Mouse (Mus musculus) heart, postnatal 0 days (tissue): Measurements from ENCODE around the gene Ptpn13. TPM values are rescaled to one million over a fixed set of nuclear protein-coding genes. Genes with fewer than 3 reads are reported as not detected.

ENCODE experiments used
- ATAC-seq: fragments of 200-750 bp; cut with Nextera tagmentation; 2 replicates; pipeline ENCODE4 v1.8.0; 2017; ENCODE audit warnings: low read depth, moderate number of reproducible peaks, moderate library complexity; ENCODE audit not compliant: insufficient read depth
- DNase-seq: peaks from one replicate; pipeline ENCODE4 v3.0.0-alpha.2; 2016; ENCODE audit warnings: low spot score
- H3K27ac ChIP-seq: fragments of 300-500 bp; sonication (generic); 2 replicates; pipeline ENCODE4 v1.5.1; 2014; ENCODE audit warnings: low read depth, mild to moderate bottlenecking
- H3K27me3 ChIP-seq: fragments of 300-500 bp; sonication (generic); 2 replicates; pipeline ENCODE4 v1.6.1; 2014; ENCODE audit warnings: low read length, mixed read lengths; ENCODE audit not compliant: control insufficient read depth, insufficient read depth
- H3K36me3 ChIP-seq: fragments of 300-500 bp; sonication (generic); replicated peaks from 2 replicates; pipeline ENCODE4 v1.6.1; 2014; ENCODE audit warnings: low read length, mixed read lengths; ENCODE audit not compliant: control insufficient read depth, insufficient read depth
- H3K4me1 ChIP-seq: fragments of 300-500 bp; sonication (generic); 2 replicates; pipeline ENCODE4 v1.6.1; 2014; ENCODE audit warnings: antibody characterized with exemption; ENCODE audit not compliant: control insufficient read depth, insufficient read depth
- H3K4me2 ChIP-seq: fragments of 300-500 bp; sonication (generic); 2 replicates; pipeline ENCODE4 v1.6.1; 2014; ENCODE audit warnings: low read depth, mild to moderate bottlenecking, low read length, moderate library complexity
- H3K4me3 ChIP-seq: fragments of 300-500 bp; sonication (generic); 2 replicates; pipeline ENCODE4 v1.5.1; 2014; ENCODE audit warnings: low read depth, low read length
- H3K9ac ChIP-seq: fragments of 300-500 bp; sonication (generic); replicated peaks from 2 replicates; pipeline ENCODE4 v1.6.1; 2014; ENCODE audit warnings: low read depth, low read length, mixed read lengths
- H3K9me3 ChIP-seq: fragments of 300-500 bp; sonication (generic); replicated peaks from 2 replicates; pipeline ENCODE4 v1.6.1; 2016; ENCODE audit warnings: low read length; ENCODE audit not compliant: control insufficient read depth
- CTCF ChIP-seq: IDR thresholded peaks from 2 replicates; pipeline ENCODE4 v1.5.1; 2016; ENCODE audit warnings: antibody characterized with exemption, control low read depth, low read depth
- EP300 ChIP-seq: IDR thresholded peaks from 2 replicates; pipeline ENCODE4 v1.6.1; 2016; ENCODE audit warnings: antibody characterized with exemption, low read depth
- WGBS: fragments of 180-500 bp; shearing (Covaris S2); extraction: QIAGEN DNeasy Blood & Tissue Kit; methylation state at CpG from one replicate; pipeline ENCODE4 v1.1.7; 2014; 5-methylcytosine and 5-hydroxymethylcytosine counted together
- polyA plus RNA-seq: library from polyadenylated mRNA; unstranded; fragments of >200 nt; fragmentation: Nextera tagmentation; extraction: Ambion mirVana; gene quantifications from 2 replicates; pipeline ENCODE4 v1.2.1, GENCODE M21; 2015
- total RNA-seq: library from RNA; depleted of rRNA; stranded (reverse); fragments of >200 nt; gene quantifications from 2 replicates; pipeline ENCODE4 v1.2.3, GENCODE M21; 2014; ENCODE audit warnings: low replicate concordance

Gene Ptpn13
- total and polyA plus RNA-seq, 2 experiments from 2014 or later, result 2.3 to 14.3 TPM

DNA sequence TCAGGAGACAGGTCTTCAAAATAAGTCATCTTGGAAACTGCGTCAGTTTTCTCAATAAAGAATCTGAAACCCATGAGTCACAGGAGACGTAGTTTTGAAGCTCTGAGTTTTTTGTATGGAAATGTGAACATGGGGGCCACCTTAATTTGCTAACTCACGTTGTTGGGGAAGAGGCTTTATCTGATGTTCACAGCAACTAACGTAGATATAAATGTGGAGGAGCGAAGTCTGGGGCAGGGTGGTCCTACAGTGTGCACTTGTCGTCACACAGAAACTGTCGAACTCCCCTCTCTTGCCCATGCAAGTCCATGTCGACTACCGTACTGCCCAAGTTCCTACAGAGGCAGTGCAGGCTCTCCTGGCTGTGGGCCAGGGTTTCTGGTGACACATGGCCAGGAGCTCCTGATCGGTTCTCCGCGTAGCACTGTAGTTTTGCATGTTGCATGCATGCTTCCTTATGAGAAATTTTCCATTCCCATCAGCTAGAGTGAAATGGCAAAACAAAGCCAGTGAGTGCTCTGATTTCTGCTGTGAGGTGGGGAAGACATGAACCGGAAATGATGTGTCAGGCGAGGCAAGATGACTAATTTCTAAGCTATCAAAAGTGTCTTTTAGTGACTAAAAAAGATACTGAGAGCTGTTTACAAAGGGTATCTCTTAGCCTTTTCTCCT, 93.9 kb downstream of the Ptpn13 start:
- no peak overlapping the region for H3K9ac ChIP-seq
- DNase-seq (peak; percentile 48), ATAC-seq (peak; percentile 53; the same call in 1 of the 2 replicates)
- H3K27me3 ChIP-seq, result no peaks in the 10 kb centered on the region
- no peaks in the 10 kb centered on the region for H3K9me3 ChIP-seq
- 45% methylated on average over 14 of the region's 14 CpGs for WGBS
- no peak overlapping the region for H3K4me2 ChIP-seq
- H3K36me3 ChIP-seq, result 0 out of 2 replicates have a peak, but pooled peaks cover 4% of the 10 kb centered on the region
- TF ChIP-seq CTCF (no peak), EP300 (no peak)
- no peak overlapping the region for H3K27ac ChIP-seq
- no peaks in the 10 kb centered on the region for H3K4me1 ChIP-seq
- H3K4me3 ChIP-seq, result no peak overlapping the region

GRCm38 (mm10) chr5:103522371-103522770, 97.4 kb downstream of the Ptpn13 start:
- Histone ChIP-seq H3K4me2 (no peak overlapping the region), H3K36me3 (peaks cover 11% of the 10 kb centered on the region; the same call in 1 of the 2 replicates), H3K9ac (no peak overlapping the region), H3K27ac (no peak overlapping the region), H3K4me1 (no peaks in the 10 kb centered on the region), H3K4me3 (no peak overlapping the region), H3K27me3 (no peaks in the 10 kb centered on the region), H3K9me3 (no peaks in the 10 kb centered on the region)
- WGBS, result 50% methylated on average over 3 of the region's 3 CpGs
- no peak for TF ChIP-seq EP300
- TF ChIP-seq CTCF, result no peak
- DNase-seq, result no peak
- ATAC-seq, result no peak

- H3K27ac ChIP-seq, result no peak overlapping the region
- peaks cover 11% of the 10 kb centered on the region for H3K36me3 ChIP-seq
- no peaks in the 10 kb centered on the region for H3K4me1 ChIP-seq
- H3K4me3 ChIP-seq, result no peak overlapping the region
- no peak overlapping the region for H3K4me2 ChIP-seq
- ATAC-seq, result no peak
- no peak overlapping the region for H3K9ac ChIP-seq
- 77% methylated on average over 20 of the region's 20 CpGs for WGBS
- no peak for DNase-seq
- TF ChIP-seq EP300 (no peak), CTCF (no peak)
- H3K27me3 ChIP-seq, result no peaks in the 10 kb centered on the region
- no peaks in the 10 kb centered on the region for H3K9me3 ChIP-seq
These were observed 101.9 kb downstream of the Ptpn13 start for GRCm38 (mm10) chr5:103526668-103527436.

DNA sequence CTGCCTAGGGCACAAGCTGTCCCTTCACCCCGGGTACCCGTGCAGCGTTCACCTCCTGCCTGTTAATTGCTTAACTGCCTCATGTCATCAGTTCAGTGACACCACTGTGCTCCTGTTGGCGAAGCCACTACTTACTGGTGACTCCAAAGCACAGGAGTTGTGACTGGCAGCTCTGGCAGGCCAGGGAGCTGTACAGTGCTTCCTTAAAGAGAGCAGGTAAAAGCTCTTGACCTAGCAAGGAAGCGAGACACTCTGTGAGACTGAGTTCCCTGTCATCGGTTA, 102.4 kb downstream of the Ptpn13 start:
- DNase-seq, result peak; percentile 27
- peaks cover 11% of the 10 kb centered on the region for H3K36me3 ChIP-seq
- TF ChIP-seq CTCF (no peak), EP300 (no peak)
- no peak overlapping the region for H3K4me3 ChIP-seq
- 37% methylated on average over 6 of the region's 6 CpGs for WGBS
- no peaks in the 10 kb centered on the region for H3K9me3 ChIP-seq
- peak; percentile 90 for ATAC-seq
- H3K27me3 ChIP-seq, result no peaks in the 10 kb centered on the region
- no peaks in the 10 kb centered on the region for H3K4me1 ChIP-seq
- no peak overlapping the region for H3K9ac ChIP-seq
- no peak overlapping the region for H3K27ac ChIP-seq
- H3K4me2 ChIP-seq, result no peak overlapping the region

- no peak overlapping the region for H3K4me3 ChIP-seq
- no peak overlapping the region for H3K9ac ChIP-seq
- H3K36me3 ChIP-seq, result peaks cover 7% of the 10 kb centered on the region; the same call in 1 of the 2 replicates
- H3K27ac ChIP-seq, result no peak overlapping the region
- H3K9me3 ChIP-seq, result no peaks in the 10 kb centered on the region
- no peaks in the 10 kb centered on the region for H3K4me1 ChIP-seq
- DNase-seq (no peak), ATAC-seq (peak; percentile 20; the same call in 1 of the 2 replicates)
- 29% methylated on average over 9 of the region's 9 CpGs for WGBS
- TF ChIP-seq CTCF, result no peak
- TF ChIP-seq EP300, result no peak
- no peaks in the 10 kb centered on the region for H3K27me3 ChIP-seq
- H3K4me2 ChIP-seq, result no peak overlapping the region
These were observed 105.2 kb downstream of the Ptpn13 start for GRCm38 (mm10) chr5:103530214-103530613.
